Mouse (Mus musculus): Measurements from ENCODE around the gene D2hgdh.

Gene D2hgdh

DNA sequence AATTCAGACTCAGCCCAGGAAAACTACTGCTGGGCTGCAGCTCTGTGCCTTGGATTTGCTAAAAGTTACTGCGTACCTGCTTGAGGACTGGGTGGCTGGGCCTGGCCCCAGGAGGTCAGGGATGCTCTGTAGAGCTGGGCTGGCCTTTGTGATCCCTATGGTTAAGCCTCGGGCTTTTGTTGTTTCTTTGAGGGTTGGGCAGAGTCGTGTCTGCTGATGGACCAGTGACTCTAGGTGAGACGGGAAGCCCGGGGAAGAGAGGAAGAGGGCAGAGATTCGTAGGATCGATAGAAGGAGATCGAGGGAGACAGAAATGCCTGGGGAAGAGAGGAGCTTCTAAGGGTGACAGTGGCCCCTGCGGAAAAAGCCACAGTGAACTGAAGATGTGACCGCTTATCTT, at the start of gene D2hgdh:
D2hgdh (plus strand) TSS at position 301 of the 400 bp plus-strand sequence.
- no peak for DNase-seq (ENCODE audit: extremely low spot score, low read depth, low spot score)

DNA sequence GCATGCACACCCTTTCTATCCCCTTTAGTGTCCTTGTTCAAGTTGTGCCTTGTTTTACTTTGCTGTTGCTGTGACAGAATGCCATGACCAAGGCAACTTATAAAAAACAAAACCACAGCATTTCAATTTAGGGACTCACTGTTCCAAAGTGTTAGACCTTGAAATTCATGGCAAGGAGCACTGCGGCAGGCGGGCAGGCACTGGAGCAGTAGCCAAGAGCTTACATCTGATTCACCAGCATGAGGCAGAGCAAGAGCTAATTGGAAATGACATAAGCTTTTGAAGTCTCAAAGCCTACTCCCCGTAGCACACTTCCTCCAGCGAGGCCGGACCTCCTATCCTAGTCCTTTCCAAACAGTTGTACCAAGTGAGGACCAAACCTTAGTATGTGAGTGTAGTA, 48.0 kb upstream of the D2hgdh start:
- DNase-seq (ENCODE audit: extremely low spot score, low read depth, low spot score) = no peak

DNA sequence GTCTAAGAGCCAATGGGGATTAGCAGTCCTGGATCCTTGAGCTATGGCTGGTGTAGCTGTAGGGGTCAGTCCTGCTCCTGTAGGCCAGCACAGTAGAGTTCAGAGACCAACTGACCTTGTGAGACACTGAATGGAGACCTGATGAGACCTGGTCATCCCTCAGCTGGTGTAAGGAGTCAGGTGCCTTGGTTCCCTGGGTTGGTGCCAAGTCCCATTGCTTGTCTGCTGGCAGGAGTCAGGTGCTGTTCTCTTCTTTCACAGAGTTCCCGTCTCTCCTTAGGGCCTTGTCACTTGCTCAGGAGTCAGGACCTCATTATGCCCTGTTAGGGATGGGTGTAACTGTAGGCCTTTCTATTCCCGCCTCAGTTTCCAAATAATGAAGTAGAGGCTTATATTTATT, 37.8 kb upstream of the D2hgdh start:
- DNase-seq (ENCODE audit: extremely low spot score, low read depth, low spot score) = no peak

DNA sequence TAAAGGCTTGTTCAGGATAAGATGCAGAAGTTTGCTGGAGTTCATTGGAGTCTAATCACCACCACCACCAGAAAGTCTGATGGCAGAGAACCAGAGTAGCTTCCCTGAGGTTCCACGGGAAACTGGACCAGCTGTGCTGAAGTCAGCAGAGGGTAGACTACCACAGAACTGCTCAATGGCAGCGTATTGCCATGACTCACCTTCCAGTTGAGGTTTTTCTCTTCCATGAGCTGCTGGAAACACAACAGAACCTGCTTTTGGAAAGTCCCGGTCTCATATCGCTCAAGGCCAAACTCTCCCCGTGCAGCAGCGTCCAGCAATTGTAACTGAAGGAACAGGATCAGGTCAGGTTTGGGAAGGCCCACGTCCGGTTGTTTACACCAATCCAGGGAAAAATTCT, 30.2 kb upstream of the D2hgdh start:
- no peak for DNase-seq (ENCODE audit: extremely low spot score, low read depth, low spot score)

DNA sequence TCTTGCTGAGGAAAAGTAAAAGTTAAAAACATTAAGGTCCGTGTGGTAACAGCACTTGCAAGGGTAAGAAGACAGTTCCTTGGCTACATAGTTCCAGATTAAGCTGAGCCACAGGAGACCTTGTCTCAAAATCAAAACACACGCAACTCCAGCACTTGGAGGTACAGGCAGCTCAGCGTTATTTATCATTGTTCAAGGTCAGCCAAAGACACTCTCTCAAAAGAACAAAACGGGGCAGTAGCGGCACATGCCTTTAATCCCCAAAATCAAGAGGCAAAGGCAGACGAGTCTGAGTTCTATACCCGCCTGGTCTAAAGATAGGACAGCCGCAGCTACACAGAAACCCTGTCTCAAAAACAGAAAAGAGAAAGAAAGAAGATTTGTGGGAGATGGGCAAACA, 28.8 kb upstream of the D2hgdh start:
- DNase-seq (ENCODE audit: extremely low spot score, low read depth, low spot score) = no peak

DNA sequence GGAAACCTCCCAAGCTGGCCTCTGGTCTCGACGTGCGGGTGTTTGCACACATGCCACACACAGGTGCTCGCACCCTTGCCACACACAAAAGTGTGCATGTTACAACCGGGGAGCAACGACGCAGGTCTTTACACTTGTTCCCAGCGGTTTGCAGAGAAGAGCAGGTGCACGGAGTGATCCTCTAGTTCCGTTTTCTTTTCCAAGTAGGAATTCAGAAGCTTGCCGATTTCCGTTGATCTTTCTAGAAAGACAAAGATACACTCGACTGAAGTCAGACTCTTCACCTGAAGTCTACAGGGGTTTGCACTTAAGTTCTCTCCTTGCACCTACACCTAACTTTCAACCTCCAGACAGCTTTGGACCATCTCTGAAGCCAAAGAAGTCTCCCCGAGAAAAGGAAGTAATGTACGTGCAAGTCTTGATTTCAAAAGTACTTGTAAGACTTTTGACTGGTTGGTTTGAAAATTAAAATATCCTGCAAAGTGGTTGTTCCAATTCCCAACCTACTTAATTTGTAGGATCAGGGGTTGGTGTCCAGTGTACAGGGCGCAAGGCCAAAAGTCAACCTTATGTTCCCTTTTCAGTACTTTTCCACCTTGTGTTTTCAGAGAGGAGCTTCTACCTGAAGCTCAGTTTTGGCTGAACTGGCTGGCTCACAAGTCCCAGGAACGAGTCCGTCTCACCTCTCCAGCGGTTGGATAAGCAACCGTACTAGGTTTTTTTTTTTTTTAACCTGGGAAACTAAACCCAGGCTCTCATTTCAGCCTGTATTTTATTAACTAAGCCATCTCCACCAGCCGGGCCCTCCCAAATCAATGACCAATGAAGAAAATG, 23.8 kb upstream of the D2hgdh start:
- DNase-seq (ENCODE audit: extremely low spot score, low read depth, low spot score) = no peak

DNA sequence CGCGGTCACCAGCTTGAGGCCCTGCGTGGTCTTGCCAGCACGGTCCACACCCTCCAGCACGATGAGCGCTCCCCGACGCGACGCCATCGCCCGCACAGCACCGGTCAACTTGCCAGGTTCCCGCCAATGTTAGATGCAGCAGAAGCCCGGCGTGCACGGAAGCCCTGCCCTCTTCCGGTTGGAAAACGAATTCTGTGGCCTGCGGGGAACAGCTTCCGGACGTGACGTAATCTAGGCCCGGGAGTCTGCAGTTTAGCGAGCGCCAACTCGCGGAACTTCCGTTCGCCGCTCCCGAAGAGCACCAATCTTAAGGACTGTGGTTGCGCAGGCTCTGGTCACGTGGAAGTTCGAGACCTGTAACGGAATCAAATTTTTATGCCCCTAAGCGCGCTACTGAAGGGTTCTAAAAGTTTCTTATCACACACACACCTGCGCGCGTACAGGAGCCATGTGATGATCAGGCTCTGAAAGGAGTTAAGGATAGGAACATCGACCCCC, 22.9 kb upstream of the D2hgdh start, which contains the start of gene Dtymk:
Dtymk (minus strand) TSS at position 194 of the 498 bp plus-strand sequence.
- peak; percentile 88 for DNase-seq (ENCODE audit: extremely low spot score, low read depth, low spot score)

DNA sequence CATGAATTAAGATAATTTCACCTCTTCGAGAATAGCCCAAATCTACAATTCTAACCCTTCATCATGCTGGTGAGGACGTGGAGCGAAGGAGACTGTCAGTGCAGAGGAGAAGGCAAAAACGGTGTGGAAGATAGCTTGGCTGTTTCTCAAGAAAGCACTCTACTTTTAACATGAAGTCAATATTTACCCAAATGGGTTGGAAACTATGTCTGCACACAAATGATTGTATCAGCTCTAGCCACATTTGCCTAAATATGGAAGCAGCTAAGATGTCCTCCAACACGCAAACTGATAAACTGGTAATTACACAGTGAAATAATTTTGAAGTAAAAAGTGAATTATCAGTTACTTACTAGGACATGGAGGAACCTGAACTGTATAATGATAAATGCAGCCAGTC, 21.9 kb upstream of the D2hgdh start:
- no peak for DNase-seq (ENCODE audit: extremely low spot score, low read depth, low spot score)

DNA sequence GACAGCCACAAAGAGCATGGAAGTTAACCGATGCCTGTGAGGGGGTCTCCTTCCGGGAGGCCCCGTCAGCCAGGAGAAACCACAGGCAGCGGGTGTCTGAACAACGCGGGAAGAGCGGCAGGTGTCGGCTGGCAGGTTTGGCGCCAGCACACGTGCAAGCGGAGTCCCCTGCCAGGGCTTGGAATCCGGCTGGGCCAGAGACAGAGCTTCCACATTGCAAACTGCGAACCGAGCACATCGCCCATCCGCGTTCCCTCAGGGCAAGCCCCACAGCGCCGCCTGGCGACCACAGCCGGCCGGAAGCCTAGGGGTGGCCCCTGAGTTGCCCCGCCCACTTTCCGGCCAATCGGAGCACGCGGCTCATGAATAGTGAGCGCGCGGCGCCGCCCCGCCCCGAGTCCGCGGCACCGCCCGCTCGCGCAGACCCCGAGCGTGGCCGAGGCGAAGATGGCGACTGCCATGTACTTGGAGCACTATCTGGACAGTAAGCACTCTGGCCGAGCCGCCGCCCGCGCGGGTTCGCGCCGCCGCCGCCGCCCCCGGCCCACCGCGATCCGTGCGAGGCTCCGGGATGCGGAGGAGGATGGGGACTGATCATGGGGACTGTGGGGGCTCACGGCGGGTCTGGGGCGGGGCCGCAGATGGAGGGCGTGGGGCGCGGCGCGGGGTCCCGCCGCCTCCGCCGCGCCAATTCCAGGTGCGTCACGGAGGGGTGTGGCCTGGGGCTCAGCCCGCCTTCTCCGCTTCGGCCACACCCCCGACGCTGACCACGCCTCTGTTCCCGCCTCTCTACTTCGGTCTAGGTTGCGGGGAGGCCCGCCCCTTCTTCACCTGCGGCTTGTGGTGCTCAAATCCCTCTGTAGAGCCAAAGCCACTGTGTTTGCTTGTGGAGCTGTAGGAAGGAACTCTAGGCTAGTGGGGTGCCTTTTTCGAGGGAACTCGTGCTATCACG, 20.9 kb upstream of the D2hgdh start, which contains the start of gene Ing5:
Ing5 (plus strand) TSS at position 410 of the 952 bp plus-strand sequence.
- DNase-seq (ENCODE audit: extremely low spot score, low read depth, low spot score) = peak; percentile 79

DNA sequence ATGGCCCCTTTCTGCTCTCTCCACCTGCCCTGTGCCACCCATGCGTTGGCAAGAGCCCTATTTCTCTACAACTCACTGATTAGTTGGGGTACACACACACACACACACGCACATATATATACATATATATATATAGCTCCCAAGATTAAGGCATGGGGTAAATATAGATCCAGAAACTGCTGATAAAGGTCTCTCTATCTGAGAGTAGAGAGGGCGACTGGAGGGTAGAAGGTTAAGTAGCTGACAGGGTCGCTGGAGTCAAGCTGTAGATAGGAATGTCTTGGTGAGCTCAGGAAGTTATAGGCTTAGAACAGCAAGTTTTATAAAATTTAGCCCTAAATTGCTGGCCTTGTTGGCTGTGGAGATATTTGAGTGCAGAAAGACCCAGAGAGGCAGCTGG, 19.9 kb upstream of the D2hgdh start:
- DNase-seq (ENCODE audit: extremely low spot score, low read depth, low spot score) = no peak

DNA sequence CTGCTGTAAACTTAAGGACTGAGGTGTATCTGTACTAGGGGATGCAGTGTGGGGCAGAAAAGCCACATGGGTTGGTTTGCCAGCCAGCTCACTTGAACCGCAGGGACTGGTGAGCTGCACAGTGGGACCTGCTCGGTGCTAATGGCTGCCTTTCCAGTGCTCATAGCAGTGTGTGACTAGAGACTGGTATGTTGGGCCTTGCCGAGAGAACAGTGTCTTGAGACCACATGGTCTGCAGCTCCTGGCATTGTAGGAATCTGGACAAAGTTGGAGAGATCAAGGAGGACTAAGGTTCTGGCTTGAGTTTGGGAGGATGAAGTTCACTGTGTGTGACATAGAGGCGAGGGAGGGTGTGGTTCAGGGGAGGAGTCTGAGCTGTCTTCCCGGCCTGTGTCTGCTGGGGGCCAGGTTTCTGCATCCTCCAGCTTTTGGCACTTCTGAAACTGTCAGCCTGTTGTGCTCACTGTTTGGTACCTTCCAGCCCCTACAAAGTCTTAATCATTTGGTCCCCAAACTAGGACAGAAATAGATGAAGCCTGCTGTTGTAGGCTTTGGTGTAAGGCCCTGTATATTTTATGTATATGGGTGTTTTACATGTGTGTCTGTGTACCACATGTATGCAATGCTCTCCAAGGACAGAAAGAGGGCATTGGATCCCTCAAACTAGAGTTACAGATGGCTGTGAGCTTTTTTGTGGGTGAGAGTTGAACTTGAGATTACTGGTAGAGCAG, 19.3 kb upstream of the D2hgdh start:
- no peak for DNase-seq (ENCODE audit: extremely low spot score, low read depth, low spot score)

DNA sequence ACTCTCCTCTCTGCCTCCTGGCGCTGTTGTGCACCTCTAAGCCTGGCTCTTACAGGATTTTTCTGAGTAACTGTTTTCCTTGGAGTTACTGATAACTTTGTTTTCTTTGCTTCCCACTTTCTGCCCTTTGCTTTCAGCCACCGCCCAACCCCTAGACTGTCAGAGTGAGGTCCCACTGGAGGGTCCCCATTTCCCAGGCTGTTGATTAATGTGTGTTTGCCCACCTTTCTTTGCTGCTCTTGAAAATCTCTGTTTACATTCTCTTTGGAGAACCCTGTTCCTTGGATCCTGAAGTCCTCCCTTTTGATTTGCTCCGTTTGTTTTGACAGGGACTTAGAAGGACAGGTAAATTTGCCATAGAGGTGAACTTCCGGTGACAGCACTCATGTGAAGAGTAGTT, 15.8 kb upstream of the D2hgdh start:
- DNase-seq (ENCODE audit: extremely low spot score, low read depth, low spot score) = no peak

DNA sequence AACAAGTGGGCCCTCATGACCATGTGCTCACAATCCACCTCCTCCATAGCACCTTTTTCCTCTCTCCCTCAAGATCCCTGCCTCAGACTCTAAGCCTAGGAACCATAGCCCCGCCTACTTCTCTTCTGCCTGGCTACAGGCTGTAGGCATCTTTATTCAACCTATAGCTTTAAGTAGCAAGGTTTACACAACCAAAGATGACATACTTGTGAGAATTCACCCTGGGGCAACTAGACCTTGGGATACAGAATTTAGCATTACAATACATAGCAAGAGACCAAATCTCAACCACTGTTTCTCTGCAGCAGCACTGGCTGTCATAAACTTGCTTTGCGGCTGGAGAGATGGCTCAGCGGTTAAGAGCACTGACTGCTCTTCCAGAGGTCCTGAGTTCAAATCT, 14.7 kb upstream of the D2hgdh start:
- DNase-seq (ENCODE audit: extremely low spot score, low read depth, low spot score) = no peak

DNA sequence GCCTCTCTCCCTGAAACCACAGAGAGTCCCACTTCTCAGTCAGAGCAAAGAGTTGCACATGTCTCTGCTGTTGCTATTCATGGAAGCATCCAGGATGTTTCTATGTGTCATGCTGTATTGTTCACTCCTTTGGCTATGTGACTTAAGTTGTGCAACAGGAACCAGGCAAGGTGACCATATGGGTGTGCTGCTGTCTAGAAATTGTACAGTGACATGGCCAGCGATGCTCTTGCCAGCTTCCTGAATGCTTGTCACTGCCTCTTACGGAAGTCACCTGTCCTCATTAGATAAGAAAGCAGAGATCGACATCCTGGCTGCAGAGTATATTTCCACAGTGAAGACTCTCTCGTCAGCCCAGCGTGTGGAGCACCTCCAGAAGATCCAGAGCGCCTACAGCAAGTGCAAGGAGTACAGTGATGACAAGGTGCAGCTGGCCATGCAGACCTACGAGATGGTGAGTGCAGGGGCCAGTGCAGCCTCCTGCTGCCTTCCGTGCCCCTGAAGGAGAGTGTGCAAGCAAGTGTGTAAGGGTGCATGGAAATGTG, 13.1 kb upstream of the D2hgdh start:
- no peak for DNase-seq (ENCODE audit: extremely low spot score, low read depth, low spot score)

DNA sequence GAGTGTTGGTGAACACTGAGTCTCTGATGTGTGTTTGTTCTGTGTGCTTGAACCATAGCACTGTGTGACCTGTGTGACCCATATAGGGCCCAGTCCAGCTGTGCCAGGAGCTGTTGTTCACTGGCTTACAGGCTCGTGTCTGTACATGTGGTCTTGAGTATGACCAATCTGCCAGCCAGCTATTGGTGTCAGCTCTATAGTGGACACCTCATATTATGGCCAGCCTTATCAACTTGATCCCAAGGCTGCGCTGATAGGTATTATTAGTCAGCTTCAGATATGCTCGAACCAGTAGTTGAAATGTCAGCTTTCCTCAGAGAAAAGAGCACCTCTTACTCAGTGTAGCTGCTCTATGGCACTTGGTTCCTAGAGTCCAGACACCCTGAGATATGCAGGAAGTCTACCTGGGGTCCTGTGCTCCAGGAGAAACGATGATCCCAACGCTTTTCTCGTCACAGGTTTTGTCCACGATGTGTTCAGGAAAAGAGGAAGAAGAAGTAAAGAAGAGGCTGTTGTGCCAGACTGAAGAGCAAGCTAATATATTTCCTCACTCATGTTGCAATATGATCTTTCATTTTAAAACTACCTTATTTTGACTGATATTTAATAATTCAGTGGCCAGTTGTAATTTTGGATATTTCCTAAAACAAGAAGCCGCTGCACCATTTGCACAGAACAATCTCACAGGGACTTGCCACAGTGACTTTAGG, 6.7 kb upstream of the D2hgdh start:
- no peak for DNase-seq (ENCODE audit: extremely low spot score, low read depth, low spot score)

DNA sequence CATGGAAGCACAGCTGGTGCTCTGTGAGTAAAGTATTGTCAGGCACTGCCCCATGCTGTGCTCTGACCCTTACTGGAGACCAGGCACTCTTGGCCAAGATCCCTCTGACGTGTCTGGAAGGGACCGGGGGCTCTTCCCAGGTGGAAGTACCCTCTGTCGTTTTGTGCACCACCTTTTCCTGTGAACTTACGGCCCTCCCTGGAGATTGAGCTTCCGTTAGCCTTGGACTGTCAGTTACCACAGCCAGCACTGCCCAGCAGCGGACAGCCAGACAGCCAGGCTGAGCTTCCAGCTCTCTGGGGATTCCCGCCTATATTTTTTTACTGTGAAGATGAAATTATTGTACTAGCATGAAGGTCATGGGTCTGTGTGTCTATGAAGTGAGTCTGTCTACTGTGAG, 6.0 kb upstream of the D2hgdh start:
- DNase-seq (ENCODE audit: extremely low spot score, low read depth, low spot score) = no peak

DNA sequence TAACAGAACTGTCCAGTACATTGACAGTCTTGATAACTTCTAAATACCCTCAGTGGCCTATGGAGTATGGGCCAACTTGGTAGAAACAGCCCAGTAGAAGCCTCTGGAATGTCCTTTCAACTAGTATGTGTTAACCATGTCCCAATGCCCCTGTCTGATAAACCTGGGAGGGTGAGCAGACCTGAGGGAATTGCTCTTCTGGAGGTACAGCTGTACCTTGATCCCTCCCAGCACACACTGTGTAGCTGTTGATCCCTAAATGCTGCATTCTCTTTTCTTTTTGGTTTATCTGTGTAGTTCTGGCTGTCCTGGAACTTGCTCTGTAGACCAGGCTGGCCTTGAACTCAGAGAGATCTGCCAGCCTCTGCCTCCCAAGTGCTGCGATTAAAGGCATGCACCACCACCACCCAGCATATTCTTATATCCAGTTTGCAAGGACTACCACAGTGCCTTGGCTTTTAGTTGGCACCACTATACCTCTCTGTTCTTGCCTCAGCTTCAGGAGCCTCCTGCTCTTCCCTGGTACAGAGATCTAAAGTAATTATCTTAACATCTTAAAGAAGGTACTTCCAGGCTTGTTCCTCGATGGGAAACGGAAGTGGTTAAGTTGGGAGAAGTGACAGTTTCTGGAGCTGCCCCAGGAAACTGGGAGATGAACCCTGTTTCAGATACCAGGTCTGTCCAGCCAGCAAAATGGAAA, 763 bp upstream of the D2hgdh start:
- no peak for DNase-seq (ENCODE audit: extremely low spot score, low read depth, low spot score)

DNA sequence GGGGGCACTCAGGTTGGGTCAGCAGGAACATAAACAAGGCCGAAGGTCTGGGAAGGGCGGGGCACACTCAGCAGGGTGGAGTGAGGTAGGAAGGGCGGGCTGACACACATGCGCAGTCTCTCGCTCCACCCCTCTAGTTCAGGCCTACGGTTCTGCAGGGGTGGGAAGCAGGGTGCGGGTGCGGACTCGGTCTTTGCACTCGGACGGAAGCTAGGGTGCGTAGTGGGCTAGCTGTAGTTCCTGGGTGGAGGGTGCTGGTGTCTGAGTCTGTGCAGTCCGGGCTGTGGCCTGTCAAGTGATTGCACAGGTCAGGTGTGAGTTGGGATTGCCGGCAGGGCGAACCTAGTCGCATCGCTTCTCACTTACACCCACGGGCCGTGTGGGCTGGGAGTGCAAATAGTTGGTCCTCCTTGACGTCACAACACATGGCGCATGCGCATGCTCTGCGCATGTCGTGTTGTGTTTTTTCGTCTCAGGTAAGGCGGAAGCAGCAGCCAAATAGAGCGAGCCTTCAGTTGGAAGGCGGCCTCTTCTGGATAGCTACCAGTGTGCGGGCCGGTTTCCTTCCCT, 481 bp downstream of the D2hgdh start:
- peak; percentile 99 for DNase-seq (ENCODE audit: extremely low spot score, low read depth, low spot score)
